Mouse (Mus musculus) intestine, embryonic 14.5 days (tissue): ENCODE results near the gene Eif2b3. TPM values are rescaled to one million over a fixed set of nuclear protein-coding genes. Genes with fewer than 3 reads are reported as not detected.
A peak's percentile ranks its signal among the peaks of the same experiment; 100 is the strongest.

ENCODE experiments used
- ATAC-seq: fragments of 200-750 bp; cut with Nextera tagmentation; replicated peaks from 2 replicates; pipeline ENCODE4 v1.8.0; 2017; ENCODE audit warnings: low read depth, moderate number of reproducible peaks, moderate TSS enrichment, moderate library complexity; ENCODE audit not compliant: low FRiP score, low TSS enrichment
- DNase-seq: peaks from one replicate; pipeline ENCODE4 v3.0.0-alpha.2; 2018; ENCODE audit warnings: low spot score
- H3K27ac ChIP-seq: fragments of 300-500 bp; sonication (generic); 2 replicates; pipeline ENCODE4 v1.5.1; 2014; ENCODE audit warnings: low read depth, mild to moderate bottlenecking, control low read depth
- H3K27me3 ChIP-seq: fragments of 300-500 bp; sonication (generic); replicated peaks from 2 replicates; pipeline ENCODE4 v1.6.1; 2014; ENCODE audit warnings: low read length, control low read depth; ENCODE audit not compliant: control insufficient read depth, insufficient read depth
- H3K36me3 ChIP-seq: fragments of 300-500 bp; sonication (generic); 2 replicates; pipeline ENCODE4 v1.6.1; 2014; ENCODE audit warnings: low read length, control low read depth; ENCODE audit not compliant: control insufficient read depth, insufficient read depth
- H3K4me1 ChIP-seq: fragments of 300-500 bp; sonication (generic); replicated peaks from 2 replicates; pipeline ENCODE4 v1.6.1; 2014; ENCODE audit warnings: low read length, control low read depth, mixed read lengths; ENCODE audit not compliant: control insufficient read depth, insufficient read depth
- H3K4me2 ChIP-seq: fragments of 300-500 bp; sonication (generic); 2 replicates; pipeline ENCODE4 v1.6.1; 2014; ENCODE audit warnings: low read length
- H3K4me3 ChIP-seq: fragments of 300-500 bp; sonication (generic); 2 replicates; pipeline ENCODE4 v1.5.1; 2014; ENCODE audit warnings: low read depth, low read length, control low read depth, mixed read lengths
- H3K9ac ChIP-seq: fragments of 300-500 bp; sonication (generic); 2 replicates; pipeline ENCODE4 v1.6.1; 2014; ENCODE audit warnings: mild to moderate bottlenecking, low read length
- H3K9me3 ChIP-seq: fragments of 300-500 bp; sonication (generic); 2 replicates; pipeline ENCODE4 v1.6.1; 2016; ENCODE audit warnings: low read length, control low read depth; ENCODE audit not compliant: control insufficient read depth
- WGBS: fragments of 180-500 bp; shearing (Covaris S2); extraction: QIAGEN DNeasy Blood & Tissue Kit; methylation state at CpG from one replicate; pipeline ENCODE4 v1.1.7; 2014; 5-methylcytosine and 5-hydroxymethylcytosine counted together
- polyA plus RNA-seq: library from polyadenylated mRNA; unstranded; fragments of >200 nt; fragmentation: Nextera tagmentation; extraction: Ambion mirVana; gene quantifications from 2 replicates; pipeline ENCODE4 v1.2.1, GENCODE M21; 2014

The Eif2b3 gene
- polyA plus RNA-seq, 1 experiment from 2014 or later = 41.2 TPM

DNA sequence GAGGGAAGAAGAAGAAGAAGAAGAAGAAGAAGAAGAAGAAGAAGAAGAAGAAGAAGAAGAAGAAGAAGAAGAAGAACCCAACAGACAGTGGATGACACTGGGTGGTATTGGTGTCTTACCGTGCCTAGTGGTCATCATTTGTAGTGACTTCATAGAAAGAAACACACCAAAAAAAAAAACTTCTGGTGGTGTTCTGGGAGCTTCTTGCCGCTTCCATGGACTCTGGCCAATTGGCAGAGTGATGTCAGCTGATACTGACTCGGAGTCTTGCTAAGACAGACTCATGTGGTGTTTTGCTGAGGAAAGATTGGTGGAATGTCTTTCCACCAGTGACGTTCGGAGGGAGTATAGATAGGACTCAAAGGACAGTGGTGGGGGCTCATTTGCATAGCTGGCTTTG is 9.0 kb upstream of the Eif2b3 start:
- H3K27me3 ChIP-seq = no peaks in the 10 kb centered on the region
- ATAC-seq = no peak
- H3K27ac ChIP-seq = no peak overlapping the region
- no peaks in the 10 kb centered on the region for H3K36me3 ChIP-seq
- H3K9me3 ChIP-seq = no peaks in the 10 kb centered on the region
- no peak overlapping the region for H3K4me3 ChIP-seq
- no peaks in the 10 kb centered on the region for H3K4me1 ChIP-seq
- no peak overlapping the region for H3K9ac ChIP-seq
- WGBS = 84% methylated on average over 5 of the region's 5 CpGs
- no peak for DNase-seq
- H3K4me2 ChIP-seq = no peak overlapping the region

DNA sequence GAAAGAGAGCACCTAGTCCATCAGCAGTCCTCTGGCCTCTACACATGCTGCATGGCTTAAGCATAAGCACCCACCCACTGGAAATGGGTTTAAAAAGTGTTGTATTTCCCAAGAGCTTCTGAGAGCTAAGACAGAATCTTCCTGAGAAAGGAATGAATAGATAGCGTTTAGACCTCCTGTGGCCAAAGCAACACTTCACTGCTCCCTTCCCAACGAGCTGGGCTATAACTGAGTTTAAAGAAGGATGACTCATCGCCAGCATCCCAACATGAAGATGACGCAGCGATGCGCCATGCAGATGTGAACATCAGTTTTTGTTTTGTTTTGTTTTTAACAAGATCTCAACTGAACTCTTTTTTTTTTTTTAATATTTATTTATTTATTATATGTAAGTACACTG is 5.6 kb upstream of the Eif2b3 start:
- no peak for ATAC-seq
- WGBS = 82% methylated on average over 6 of the region's 6 CpGs
- Histone ChIP-seq H3K27ac (no peak overlapping the region), H3K4me2 (no peak overlapping the region), H3K9ac (no peak overlapping the region), H3K36me3 (no peaks in the 10 kb centered on the region), H3K4me3 (no peak overlapping the region), H3K9me3 (no peaks in the 10 kb centered on the region), H3K4me1 (no peaks in the 10 kb centered on the region), H3K27me3 (no peaks in the 10 kb centered on the region)
- DNase-seq = no peak

DNA sequence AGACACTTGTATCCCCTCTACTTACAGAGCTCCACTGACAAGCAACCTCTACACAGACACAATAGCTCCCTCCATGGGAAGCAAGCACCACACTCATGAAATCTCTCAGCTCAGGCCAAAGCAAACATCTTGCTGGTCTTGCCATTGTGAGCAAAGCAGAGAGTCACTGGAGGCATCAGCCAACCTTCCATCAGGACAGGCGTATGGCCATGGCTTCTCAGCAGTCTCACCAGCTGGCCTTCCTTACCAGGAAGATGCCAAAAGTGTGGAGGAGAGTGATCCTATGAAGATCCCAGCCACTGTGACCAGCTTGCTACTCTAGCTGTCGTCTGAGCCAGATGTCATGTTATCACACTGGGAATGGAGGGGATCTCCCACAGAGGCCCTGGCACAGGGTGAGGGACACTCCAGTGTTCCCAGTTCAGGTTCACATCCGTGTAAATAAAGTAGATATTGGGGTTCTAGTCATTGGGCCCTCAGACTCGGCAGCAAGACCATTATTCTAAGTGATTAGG is 4.2 kb upstream of the Eif2b3 start:
- DNase-seq (no peak), ATAC-seq (no peak)
- 60% methylated on average over 4 of the region's 4 CpGs for WGBS
- H3K4me2 ChIP-seq = no peak overlapping the region
- H3K9me3 ChIP-seq = no peaks in the 10 kb centered on the region
- H3K4me1 ChIP-seq = peaks cover 1% of the 10 kb centered on the region; the same call in 1 of the 2 replicates
- no peak overlapping the region for H3K9ac ChIP-seq
- H3K4me3 ChIP-seq = no peak overlapping the region
- H3K36me3 ChIP-seq = no peaks in the 10 kb centered on the region
- no peaks in the 10 kb centered on the region for H3K27me3 ChIP-seq
- H3K27ac ChIP-seq = no peak overlapping the region

DNA sequence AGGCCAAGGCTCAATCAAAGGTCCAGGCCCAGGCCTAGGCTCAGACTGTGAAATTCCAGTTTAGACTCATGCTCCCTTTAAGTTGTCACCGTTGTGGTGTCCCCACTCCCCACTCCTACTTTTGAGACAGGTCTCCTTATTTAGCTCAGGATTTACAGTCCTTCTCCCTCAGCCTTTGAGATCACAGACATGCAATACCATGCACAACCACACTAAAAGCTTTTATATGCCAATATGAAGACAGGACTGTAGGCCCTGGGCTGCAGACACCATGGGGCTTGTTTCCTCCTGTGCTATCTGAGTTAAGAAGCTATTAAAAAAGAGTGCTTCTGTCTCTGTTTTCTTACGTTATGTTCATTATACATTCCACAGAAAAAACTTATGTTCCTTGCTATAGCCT is 1.5 kb upstream of the Eif2b3 start:
- Histone ChIP-seq H3K4me2 (no peak overlapping the region), H3K36me3 (peaks cover 8% of the 10 kb centered on the region), H3K27ac (no peak overlapping the region), H3K4me3 (no peak overlapping the region), H3K4me1 (peaks cover 6% of the 10 kb centered on the region; the same call in 1 of the 2 replicates), H3K27me3 (no peaks in the 10 kb centered on the region), H3K9me3 (no peaks in the 10 kb centered on the region), H3K9ac (no peak overlapping the region)
- WGBS = 82% methylated on average over 2 of the region's 2 CpGs
- ATAC-seq (no peak), DNase-seq (no peak)

DNA sequence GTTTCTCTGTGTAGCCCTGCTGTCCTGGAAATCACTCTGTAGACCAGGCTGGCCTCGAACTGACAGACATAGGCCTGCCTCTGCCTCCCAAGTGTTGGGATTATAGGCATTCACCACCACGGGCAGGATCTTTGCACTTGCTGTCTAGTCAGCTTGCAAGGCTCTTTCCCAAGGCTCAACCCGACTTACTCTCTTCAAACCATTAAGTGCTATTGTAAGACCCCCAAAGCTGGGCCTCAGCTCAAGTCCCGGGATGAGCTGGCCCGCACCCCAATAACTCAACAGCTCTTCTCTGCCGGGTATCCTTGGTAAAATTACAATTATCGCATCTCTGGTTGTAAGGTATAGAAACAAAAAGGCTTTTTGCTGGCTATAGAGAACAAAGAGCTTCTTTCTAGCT is 875 bp upstream of the Eif2b3 start:
- Histone ChIP-seq H3K36me3 (peaks cover 12% of the 10 kb centered on the region), H3K9me3 (no peaks in the 10 kb centered on the region), H3K27me3 (no peaks in the 10 kb centered on the region), H3K9ac (no peak overlapping the region), H3K4me1 (peaks cover 6% of the 10 kb centered on the region; the same call in 1 of the 2 replicates), H3K4me2 (no peak overlapping the region), H3K4me3 (no peak overlapping the region), H3K27ac (no peak overlapping the region)
- WGBS = 87% methylated on average over 7 of the region's 7 CpGs
- ATAC-seq (no peak), DNase-seq (no peak)

DNA sequence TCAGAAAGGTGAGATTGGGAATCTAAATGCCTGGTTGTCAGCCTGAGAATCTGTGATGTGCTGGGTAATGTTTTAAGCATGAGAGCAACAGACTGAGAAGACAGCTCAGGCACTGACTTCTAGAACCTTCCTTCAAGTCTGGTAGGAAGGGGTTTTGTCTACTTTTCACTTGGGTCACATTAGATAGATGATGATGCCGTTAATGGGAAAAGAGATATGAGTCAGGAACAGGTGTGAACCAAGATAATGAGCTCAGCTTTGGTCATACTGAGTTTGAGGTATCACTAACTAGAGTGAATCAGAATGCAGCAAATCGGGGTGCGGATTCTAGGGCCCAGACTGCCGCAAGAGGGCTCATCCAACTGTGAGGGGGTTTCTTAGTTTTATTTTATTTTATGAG is 4.3 kb downstream of the Eif2b3 start:
- WGBS = 95% methylated on average over 4 of the region's 4 CpGs
- Histone ChIP-seq H3K36me3 (peaks cover 38% of the 10 kb centered on the region), H3K27me3 (no peaks in the 10 kb centered on the region), H3K4me2 (no peak overlapping the region), H3K4me3 (no peak overlapping the region), H3K9ac (no peak overlapping the region), H3K27ac (no peak overlapping the region), H3K4me1 (peaks cover 6% of the 10 kb centered on the region; the same call in 1 of the 2 replicates), H3K9me3 (no peaks in the 10 kb centered on the region)
- ATAC-seq (no peak), DNase-seq (no peak)

DNA sequence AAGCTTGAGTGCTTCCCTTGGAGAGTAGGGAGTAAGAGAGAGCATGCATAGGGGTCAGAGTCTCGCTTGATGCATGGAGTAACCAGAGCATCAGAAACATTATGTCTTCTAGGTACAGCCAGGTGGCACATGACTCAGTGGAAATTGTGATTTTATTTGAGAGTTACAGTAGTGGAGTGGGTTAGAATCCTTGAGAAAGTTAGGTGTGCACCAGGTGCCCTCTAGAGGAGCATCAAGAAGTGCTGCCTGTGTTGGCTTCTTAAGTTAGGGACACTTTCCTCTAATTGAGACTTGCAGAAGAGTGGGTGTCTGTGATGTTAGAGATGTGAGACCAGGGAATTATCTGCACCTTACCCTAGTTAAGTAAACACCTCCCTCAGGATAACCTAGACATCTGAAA is 11.9 kb downstream of the Eif2b3 start:
- peaks cover 42% of the 10 kb centered on the region for H3K36me3 ChIP-seq
- H3K27me3 ChIP-seq = no peaks in the 10 kb centered on the region
- no peak overlapping the region for H3K9ac ChIP-seq
- WGBS = 90% methylated on average over 1 of the region's 1 CpGs
- ATAC-seq = no peak
- DNase-seq = no peak
- H3K4me1 ChIP-seq = no peaks in the 10 kb centered on the region
- no peak overlapping the region for H3K4me3 ChIP-seq
- no peak overlapping the region for H3K4me2 ChIP-seq
- no peak overlapping the region for H3K27ac ChIP-seq
- no peaks in the 10 kb centered on the region for H3K9me3 ChIP-seq

DNA sequence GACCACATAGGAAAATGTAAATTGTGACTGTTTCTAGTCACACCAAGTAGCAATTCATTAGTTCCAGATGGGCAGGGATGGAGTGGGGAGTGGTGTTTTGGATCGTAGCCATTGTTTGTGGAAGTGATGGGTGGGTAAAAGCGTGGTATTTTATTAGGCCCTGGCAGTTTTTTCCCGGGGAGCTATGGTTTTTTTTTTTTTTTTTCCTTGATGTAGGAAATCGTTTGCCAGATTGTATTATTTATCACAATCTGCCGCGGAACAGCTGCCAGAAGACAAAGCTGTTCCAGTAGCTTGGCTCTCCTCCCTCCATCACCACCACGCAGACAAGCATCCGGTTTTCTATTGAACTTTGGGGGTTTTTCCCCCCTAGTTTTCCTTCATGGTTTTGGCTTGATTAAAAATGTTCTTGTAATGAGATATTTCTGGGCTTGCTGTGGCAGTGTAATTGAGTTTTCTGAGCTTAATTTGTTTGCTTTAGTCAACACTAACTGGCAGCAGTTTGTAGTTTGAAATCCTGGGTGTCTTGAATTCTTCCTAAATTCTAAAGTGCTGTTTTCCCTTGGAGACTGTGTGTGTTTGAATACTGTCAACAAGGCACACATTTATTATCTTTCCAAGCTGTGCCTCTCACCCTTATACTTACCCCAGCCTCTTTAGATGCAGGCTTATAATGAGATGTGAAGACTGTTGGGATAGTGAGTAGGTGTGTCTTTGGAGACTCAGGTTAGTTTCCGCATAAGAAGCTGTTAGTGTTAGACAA is 20.9 kb downstream of the Eif2b3 start:
- 38% methylated on average over 9 of the region's 9 CpGs for WGBS
- no peak for DNase-seq
- no peak for ATAC-seq

DNA sequence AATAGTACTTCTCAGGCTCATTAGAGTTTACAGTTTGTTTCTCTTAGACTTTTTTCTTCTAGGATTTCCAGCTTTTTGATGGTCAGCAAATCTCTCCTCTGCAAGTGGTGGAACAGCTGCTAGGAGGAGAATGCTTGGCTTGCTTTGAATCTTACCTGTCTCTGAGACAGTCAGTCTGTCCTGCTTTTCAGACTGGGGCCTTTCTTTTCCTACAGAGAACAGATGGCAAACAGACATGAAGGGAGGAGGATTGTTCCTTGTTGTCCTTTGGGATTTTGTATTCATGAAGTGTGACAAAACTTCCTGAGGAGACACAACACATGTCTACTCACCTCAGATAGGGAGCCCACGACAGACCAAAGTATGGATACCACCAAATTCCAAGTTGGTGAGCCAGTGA is 21.6 kb downstream of the Eif2b3 start:
- no peak overlapping the region for H3K4me2 ChIP-seq
- no peak for ATAC-seq
- peak overlapping the region; percentile 52; the same call in 1 of the 2 replicates for H3K27ac ChIP-seq
- no peak for DNase-seq
- WGBS = 71% methylated on average over 1 of the region's 1 CpGs
- no peak overlapping the region for H3K9ac ChIP-seq
- H3K27me3 ChIP-seq = no peaks in the 10 kb centered on the region
- no peak overlapping the region for H3K4me3 ChIP-seq
- peaks cover 9% of the 10 kb centered on the region for H3K4me1 ChIP-seq
- H3K36me3 ChIP-seq = 0 out of 2 replicates have a peak, but pooled peaks cover 6% of the 10 kb centered on the region
- H3K9me3 ChIP-seq = no peaks in the 10 kb centered on the region

More for the DNA sequence above, 20.9 kb downstream of the Eif2b3 start:
- Histone ChIP-seq H3K27ac (peak overlapping the region; percentile 52), H3K4me2 (no peak overlapping the region), H3K4me3 (no peak overlapping the region), H3K27me3 (no peaks in the 10 kb centered on the region), H3K4me1 (peaks cover 9% of the 10 kb centered on the region), H3K36me3 (peaks cover 12% of the 10 kb centered on the region; the same call in 1 of the 2 replicates), H3K9me3 (no peaks in the 10 kb centered on the region), H3K9ac (no peak overlapping the region)
